Mouse (Mus musculus) effector memory CD4-positive, alpha-beta T cell, adult 5 months (primary cell): ENCODE data around the gene 4930579F01Rik. TPM values are rescaled to one million over a fixed set of nuclear protein-coding genes. Genes with fewer than 3 reads are reported as not detected.

Experiments used
- polyA plus RNA-seq: library from polyadenylated mRNA; unstranded; fragments of 100-300 nt; shearing (Covaris generic); gene quantifications from one replicate; pipeline ENCODE4 v1.2.1, GENCODE M21; 2017

The 4930579F01Rik gene
- not detected for polyA plus RNA-seq

DNA sequence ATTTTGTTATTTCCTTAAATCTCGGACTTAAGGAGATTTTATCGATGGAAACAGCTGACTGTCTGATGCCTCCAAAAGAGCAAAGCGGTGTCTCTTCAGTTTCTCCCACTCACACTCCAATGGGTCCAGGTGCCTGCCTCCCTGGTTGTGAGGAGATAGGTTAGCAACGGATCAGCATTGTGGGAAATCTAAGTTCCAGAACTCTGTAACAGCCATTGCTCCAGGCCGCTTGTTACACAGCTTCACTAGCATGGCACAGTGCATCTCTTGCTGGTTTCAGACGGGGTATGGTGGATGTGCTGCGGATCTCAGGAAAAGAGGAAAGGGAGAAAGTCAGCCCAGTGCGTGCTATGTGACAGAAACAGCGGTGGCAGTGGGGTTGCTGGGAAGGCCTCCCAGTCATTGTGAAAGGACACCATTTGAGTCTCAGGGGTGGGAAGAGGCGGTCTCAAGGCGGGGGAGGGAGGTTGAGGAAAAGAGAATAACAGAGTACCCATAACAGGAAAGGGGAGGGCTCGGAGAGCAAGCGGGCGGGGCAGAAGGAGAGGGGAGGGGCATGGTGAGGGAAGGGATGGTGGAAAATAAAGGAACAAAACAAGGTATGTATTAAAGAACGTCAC is at the start of gene 4930579F01Rik:
Gene 4930579F01Rik, minus strand, starts transcription at position 143 of the 620 bp plus-strand sequence.

GRCm38 (mm10) chr3:138217631-138218264 is 24.1 kb upstream of the 4930579F01Rik start, which contains the start of gene Adh7:
Gene Adh7 (plus strand): TSS chr3:138217760.

GRCm38 (mm10) chr3:138144642-138145171 is 48.9 kb downstream of the 4930579F01Rik start, which contains the start of gene Mttp:
Gene Mttp (minus strand): TSS chr3:138144968.

DNA sequence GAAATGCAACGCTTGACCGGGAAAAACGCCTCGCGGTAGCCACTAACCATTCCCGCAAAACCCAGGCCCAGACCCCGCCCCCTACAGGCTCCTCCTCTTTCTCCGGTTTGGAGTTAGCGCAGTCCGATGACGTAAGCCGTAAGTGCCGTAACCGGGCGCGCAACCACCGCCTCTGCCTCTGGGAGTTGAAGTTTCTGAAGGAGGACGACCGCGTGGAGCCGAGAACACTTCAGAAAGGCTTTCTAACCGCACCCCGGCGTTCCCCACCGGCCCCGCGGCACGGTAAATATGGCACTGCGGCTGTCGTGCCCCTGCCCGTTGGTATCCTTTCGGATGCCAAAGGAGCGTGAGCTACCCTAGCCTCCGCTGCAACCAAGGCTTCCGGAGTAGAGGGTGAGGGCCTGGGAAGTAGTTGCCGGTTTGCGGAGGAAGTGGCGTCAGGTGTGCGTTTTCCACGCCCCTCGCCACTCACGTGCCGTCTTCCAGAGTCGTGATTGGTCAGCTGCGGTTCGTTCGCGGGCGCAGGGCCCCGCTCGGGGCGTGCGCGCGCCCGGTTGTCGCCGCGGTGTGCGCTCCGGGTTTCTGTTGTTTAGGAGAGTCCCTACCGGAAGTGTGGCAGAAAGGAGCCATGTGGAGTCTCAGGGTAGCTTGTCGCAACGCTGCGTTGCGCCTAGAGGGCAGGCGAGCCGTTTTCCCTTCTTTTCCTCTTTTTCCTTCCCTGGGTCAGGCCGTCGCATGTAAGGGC is 50.1 kb downstream of the 4930579F01Rik start, which contains the start of gene Trmt10a:
Gene Trmt10a, plus strand, starts transcription at position 134 of the 745 bp plus-strand sequence.

Other genes starting within 250 kb of the 4930579F01Rik start
- 91.9 TPM for gene Dapp1, start 212.3 kb downstream of the 4930579F01Rik start, polyA plus RNA-seq
- not detected for gene 1110002E22Rik, start 128.8 kb downstream of the 4930579F01Rik start, polyA plus RNA-seq
- not detected for gene Gm5105, start 126.4 kb downstream of the 4930579F01Rik start, polyA plus RNA-seq
- gene Trmt10a, start 50.4 kb downstream of the 4930579F01Rik start, polyA plus RNA-seq: 8.6 TPM
- 3.1 TPM for gene Mttp, start 48.9 kb downstream of the 4930579F01Rik start, polyA plus RNA-seq
- not detected for gene Adh7, start 23.9 kb upstream of the 4930579F01Rik start, polyA plus RNA-seq
- 2.4 TPM for gene Adh1, start 67.2 kb upstream of the 4930579F01Rik start, polyA plus RNA-seq
- gene Adh6a, start 119.5 kb upstream of the 4930579F01Rik start, polyA plus RNA-seq: not detected
- not detected for gene Adh6b, start 147.9 kb upstream of the 4930579F01Rik start, polyA plus RNA-seq
- gene Adh4, start 221.6 kb upstream of the 4930579F01Rik start, polyA plus RNA-seq: 1.0 TPM
- gene Adh5, start 249.3 kb upstream of the 4930579F01Rik start, polyA plus RNA-seq: 122 TPM